Mouse (Mus musculus) ZHBTc4 (cell line): ENCODE data around the gene Tex9.
A peak's percentile ranks its signal among the peaks of the same experiment; 100 is the strongest.

Source experiments
- DNase-seq: peaks from one replicate; pipeline ENCODE4 v3.0.0-alpha.2; 2011; ENCODE audit warnings: low read depth, low spot score

Gene Tex9

DNA sequence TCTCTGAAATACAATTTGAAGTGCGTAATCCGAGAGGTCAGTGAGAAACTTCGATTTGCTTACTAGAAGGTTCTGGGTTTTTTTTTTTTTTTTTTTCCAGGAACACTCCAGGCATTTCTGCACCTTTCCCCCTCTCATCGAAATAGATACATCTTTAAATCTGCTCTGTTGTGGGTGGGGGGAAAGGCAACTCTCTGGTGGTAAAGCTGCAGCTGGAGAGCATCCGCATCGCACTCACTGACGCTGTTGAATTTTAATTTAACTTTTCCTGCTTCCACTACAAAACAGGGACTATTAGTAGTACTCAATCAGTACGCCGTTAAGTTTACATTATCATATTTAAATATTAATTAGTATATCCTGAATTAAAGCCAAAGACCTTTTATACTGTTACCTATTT is 53.3 kb downstream of the Tex9 start:
- DNase-seq, result no peak

DNA sequence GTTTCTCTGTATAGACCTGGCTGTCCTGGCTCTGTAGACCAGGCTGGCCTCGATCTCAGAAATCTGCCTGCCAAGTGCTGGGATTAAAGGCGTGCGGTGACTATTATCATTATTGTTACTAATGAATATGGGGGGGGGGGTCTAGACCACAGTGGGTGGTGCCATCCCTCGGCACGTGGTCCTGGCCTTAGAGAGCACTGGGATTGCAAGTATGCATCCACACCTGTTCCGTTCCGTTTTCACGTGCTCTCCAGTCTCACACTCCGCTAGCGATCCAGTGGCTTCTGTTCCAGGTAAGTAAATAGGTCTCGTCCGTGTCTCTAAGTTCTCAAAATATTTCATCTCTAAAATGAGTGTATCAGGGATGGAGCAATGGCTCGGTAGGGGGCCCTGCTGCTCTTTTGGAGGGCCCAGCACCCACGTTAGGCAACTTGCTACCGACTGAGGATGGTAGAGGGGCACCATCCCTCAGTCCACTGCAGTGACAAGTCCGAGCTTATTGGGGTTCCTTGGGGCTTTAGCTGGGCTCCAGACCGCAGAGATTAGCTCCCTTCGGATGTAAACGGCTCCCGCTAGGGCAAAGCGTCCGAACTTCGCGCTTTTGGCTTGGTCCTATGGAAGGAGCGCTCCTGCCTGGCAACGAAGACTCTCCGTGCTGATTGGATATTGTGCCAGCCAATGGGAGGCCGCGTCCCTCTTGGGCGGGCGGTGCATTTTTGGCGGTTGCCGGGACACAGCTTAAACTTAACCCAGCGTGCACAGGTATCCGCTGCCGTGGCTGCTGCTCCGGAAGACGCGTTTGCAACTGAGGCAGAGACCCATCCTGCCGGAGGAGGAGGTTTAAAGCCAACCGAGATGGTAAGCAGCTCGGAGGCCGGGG is 54.0 kb downstream of the Tex9 start, which contains the start of gene Mns1:
TSS of gene Mns1 (plus strand) at position 190 of the 880 bp plus-strand sequence.
- DNase-seq, result peak; percentile 96

GRCm38 (mm10) chr9:72434876-72435275 is 57.1 kb downstream of the Tex9 start:
- DNase-seq, result no peak

GRCm38 (mm10) chr9:72427861-72428260 is 64.2 kb downstream of the Tex9 start:
- no peak for DNase-seq

DNA sequence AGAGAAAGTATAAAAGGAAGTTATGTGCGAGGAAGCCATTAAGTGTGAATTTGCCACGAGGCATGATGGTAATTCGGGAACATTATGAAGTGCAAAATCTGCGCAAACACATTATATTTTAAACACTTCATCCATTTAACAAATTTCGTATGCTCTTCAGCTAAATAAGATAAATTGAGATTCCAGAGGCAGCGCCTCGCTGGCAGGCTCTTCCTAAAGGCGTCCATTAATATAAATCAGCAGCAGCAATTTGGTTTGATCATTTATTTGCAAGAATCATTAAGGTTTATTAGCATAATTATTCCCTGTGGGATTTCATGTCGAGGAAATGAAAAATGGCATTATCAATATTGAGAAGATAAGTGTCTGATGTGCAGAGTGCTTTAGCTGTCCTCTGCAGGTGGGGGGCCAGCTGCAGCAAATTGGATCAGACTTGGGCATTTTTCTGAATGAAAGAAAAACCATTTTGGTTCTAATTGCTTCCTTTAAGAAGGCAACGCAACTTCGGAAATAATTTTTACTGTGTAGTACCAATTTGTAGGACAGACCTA is 66.6 kb downstream of the Tex9 start:
- no peak for DNase-seq

GRCm38 (mm10) chr9:72422753-72423152 is 69.3 kb downstream of the Tex9 start:
- peak; percentile 17 for DNase-seq

GRCm38 (mm10) chr9:72422284-72422683 is 69.7 kb downstream of the Tex9 start:
- DNase-seq, result peak; percentile 31

GRCm38 (mm10) chr9:72420490-72420889 is 71.5 kb downstream of the Tex9 start:
- DNase-seq, result no peak

DNA sequence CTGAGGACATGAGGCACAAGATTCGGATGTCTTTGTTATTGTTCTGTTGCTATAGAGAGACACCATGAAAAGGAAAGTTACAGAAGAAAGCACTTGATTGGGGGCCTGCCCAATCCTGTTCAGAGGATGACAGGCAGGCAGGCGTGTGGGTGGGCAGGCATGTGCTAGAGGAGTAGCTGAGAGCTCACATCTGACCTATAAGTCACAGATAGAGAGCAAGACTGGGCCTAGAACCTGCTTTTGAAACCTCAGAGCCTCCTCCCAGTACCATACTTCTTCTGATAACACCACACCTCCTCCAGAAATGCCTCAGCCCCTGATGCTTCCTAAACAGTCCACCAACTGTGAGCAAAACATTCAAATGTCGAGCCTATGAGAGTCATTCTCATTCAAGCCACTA is 73.6 kb downstream of the Tex9 start:
- DNase-seq, result no peak

DNA sequence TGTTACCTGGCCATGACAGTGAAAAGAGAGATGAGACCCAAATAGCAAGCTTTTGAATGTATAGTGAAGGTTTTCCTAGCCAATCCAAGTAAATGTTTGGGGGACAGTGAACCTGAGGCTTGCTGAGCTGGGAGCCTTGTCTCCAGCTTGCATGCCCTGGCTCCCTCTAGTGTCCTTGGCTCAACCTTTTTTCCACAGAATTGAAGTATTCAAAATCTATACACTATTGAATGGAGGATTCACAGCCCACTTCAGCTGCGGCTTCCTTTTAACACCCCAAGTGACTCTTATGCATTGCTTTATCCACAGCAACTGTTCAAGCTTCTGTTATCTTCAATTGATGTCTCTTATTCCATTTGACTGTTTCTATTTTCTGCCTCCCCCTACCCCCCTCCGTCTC is 80.3 kb downstream of the Tex9 start:
- DNase-seq, result no peak

GRCm38 (mm10) chr9:72409381-72410225 is 82.4 kb downstream of the Tex9 start:
- peak; percentile 13 for DNase-seq

DNA sequence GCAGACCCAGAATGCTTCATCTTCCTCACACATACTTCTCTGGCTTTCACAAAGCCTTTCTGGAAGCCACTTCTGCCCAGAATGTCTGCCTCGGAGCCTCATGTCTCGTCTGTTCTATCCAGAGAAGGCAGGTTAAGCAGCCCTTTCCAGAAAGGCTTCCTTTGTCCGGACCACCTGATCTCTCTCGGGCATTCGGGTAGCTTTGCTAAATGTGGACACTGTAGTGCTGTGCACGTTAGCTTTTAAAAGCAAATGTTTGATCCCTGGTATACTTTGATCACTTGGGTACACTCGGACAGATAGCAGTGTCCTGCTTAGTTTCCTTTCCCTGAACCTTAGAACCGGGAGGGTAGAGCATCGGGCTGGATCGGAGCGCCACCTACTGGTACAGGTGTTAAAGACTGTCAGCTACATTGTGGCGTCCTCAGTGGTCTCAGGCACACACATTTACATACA is 83.9 kb downstream of the Tex9 start:
- DNase-seq, result peak; percentile 87

DNA sequence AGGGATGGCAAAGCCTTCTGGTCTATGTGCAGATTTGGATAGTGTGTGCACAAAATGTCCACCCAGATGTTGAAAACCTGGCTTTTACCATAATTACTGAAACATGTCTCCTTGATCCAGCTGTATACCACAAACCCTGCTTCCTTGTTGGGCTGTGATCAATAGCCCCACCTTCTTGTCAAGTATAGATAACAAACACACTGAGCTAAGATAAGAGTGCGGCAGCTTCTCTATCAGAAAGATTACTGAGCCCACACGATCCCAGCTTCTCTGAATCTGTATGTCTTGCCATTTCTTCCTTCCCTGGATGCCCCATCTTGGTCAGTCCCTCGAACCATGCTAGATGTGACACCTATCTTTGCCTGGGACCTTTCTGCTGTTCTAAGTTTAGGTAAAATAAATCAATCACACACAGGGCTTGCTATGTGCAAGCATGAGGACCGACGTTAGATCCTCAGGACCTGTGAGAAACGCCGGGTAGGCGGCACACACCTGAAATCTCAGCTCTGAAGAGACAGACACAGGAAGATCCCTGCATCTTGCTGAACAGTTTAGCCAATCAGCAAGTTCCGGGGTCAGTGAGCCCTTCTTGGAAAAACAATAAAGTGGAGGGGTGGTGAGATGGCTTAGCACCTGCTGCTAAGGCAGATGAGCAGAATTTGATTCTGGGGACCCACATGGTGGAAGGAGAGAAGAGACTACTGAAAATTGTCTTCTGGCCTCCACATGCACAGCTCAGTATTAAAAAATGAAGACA is 86.0 kb downstream of the Tex9 start:
- no peak for DNase-seq

GRCm38 (mm10) chr9:72404934-72405333 is 87.1 kb downstream of the Tex9 start:
- DNase-seq, result no peak

GRCm38 (mm10) chr9:72404446-72404845 is 87.6 kb downstream of the Tex9 start:
- DNase-seq, result no peak

DNA sequence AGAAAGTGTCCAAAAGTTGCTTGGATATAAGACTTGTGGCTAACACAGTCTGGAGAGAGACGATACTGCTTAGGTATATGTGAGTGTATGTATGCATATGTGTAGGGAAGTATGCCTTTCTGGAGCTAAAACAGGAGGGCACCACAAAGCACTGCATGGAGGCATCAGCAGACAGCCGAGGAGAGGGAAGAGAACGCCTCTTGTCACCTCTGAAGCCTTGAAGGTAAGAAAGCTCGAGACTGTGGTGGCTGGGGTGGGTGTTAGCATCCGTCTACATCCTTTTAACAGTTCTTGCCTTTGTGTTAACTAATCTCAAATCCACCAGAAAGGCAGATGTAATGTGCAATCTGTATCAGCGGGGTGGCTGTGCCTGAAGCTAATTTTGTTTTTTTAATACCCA is 88.6 kb downstream of the Tex9 start:
- no peak for DNase-seq

DNA sequence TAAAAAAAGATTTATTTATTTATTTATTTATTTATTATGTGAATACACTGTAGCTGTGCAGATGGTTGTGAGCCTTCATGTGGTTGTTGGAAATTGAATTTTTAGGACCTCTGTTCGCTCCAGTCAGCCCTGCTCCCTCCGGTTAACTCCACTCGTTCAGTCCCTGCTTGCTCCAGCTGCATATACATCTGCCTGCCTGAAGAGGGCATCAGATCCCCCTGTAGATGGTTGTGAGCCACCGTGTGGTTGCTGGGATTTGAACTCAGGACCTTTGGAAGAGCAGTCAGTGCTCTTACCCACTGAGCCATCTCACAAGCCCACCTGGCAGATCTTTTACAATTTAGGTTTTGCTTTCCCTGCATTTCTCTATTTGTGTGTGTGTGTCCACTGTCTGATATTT is 90.2 kb downstream of the Tex9 start:
- DNase-seq, result peak; percentile 16
